Mouse (Mus musculus) naive thymus-derived CD4-positive, alpha-beta T cell, adult 5 months (primary cell): ENCODE results near the gene Unc93b1. TPM values are rescaled to one million over a fixed set of nuclear protein-coding genes. Genes with fewer than 3 reads are reported as not detected.

Source experiments
- polyA plus RNA-seq: library from polyadenylated mRNA; unstranded; fragments of 100-300 nt; shearing (Covaris generic); gene quantifications from one replicate; pipeline ENCODE4 v1.2.1, GENCODE M21; 2017

The Unc93b1 gene
- polyA plus RNA-seq: 7.5 TPM

GRCm38 (mm10) chr19:3935032-3935895, at the start of gene Unc93b1:
TSS of gene Unc93b1 (plus strand) at chr19:3935186.

GRCm38 (mm10) chr19:3906795-3907786, 27.9 kb upstream of the Unc93b1 start, which contains the start of gene Tcirg1:
TSS of gene Tcirg1 (minus strand) at chr19:3907133.

DNA sequence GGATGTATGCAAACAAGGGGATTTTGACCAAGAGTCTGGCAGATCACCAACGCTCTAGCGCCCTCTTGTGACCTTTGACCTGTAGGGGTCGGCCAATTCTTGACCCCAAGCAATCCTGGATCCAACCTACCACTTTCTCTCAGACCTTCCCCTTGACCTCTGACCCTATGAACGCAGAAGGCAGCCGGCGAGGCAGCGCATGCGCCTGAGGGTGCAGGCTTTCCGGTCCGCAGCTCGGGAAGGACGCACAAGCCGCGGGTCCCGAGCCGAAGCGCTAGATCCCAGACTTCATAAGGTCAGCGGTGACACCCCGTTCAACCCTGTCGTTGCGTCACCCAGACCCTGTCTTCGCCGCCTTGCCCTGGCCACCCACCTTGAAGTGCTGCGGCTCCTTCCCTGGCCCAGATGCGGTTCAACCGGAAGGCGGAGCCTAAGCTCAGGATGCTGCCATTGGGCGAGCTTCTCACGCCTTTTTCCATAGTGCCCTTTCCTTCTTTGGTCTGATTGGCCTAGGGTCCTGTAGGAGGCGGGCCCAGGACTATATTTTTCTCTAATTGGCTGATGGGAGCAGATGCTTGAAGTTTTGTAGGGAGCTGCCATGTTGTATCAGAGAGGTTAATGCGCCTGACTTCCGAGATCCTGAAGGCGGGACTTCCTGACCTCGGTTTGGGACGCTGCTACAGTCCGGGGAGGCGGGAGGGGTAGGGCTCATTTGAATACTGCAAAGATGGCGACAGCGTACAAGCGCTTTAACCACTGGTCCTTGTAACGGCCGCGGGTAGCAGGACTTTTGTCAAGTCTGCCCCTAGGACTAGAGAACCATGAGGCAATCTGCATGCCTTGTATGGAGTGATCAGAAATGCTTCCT, 22.4 kb upstream of the Unc93b1 start, which contains the start of gene Ndufs8:
TSS of gene Ndufs8 (minus strand) at position 438 of the 868 bp plus-strand sequence.

DNA sequence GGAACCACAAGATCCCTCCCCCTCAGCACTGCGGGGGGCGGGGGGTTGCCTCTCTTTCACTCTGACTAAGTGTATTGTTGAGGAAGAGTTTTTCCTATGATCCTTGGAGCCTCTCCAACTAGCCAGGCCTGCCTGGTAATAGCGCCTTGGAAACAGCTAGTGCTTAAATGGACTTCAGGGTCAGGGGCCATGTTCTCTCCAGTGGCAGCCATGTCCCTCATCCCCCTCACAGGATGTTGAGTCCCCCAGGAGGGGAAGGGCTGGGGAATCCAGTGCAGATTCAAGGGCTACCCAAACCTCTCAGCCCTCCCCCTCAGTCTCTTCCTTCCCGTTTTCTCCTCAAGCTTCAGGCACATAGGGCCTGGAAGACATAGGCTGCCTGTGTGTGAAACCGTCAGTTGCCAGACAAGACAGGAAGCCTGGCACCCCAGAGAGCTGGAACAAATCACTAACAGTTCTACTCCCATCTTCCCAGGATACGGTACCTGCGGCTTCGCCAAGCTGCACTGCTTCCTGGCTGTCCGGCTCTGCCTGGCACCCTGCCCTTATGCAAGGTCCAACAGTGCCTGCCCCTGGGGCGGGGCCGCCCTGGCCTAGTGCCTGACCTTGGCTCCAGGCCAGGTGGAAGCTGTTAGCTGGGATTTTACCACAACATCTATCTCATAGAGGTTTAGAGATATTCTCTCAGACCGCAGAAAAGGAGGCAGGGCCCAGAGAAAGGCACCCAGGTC, 5.6 kb upstream of the Unc93b1 start, which contains the start of gene Aldh3b1:
TSS of gene Aldh3b1 (minus strand) at position 598 of the 731 bp plus-strand sequence.

GRCm38 (mm10) chr19:3958470-3958869, 23.5 kb downstream of the Unc93b1 start, which contains the start of gene Aldh3b3:
TSS of gene Aldh3b3 (plus strand) at chr19:3958645.

GRCm38 (mm10) chr19:3972229-3972628, 37.2 kb downstream of the Unc93b1 start, which contains the start of gene Aldh3b2:
TSS of gene Aldh3b2 (plus strand) at chr19:3972328.

GRCm38 (mm10) chr19:3986334-3986733, 51.3 kb downstream of the Unc93b1 start, which contains the start of gene Acy3:
TSS of gene Acy3 (plus strand) at chr19:3986570.

DNA sequence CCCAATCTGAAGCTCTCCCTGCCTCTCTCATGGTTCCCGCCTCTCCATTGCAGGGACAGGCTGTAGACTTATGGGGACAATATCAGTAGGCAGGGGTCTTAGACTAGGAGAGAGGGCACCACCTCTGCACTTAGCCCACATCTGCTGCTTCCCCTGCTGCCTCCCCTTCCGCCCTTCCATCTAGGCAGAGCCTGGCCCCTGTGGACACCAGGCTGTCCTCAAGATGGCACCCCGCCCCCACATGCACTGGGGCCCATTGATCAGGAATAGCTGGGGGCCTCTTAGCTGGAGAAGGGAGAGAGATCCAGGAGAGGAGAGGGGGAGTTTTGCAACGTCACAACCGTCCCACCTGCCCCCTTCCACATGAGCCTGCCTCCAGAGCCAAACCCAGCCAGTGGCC, 57.4 kb downstream of the Unc93b1 start, which contains the start of gene Tbx10:
TSS of gene Tbx10 (plus strand) at position 337 of the 400 bp plus-strand sequence.

Other genes starting within 250 kb of the Unc93b1 start
- gene Lrp5, start 248.6 kb upstream of the Unc93b1 start, polyA plus RNA-seq: 0.92 TPM
- gene 1810055G02Rik, start 226.9 kb upstream of the Unc93b1 start, polyA plus RNA-seq: 17.9 TPM
- gene Kmt5b, start 167.8 kb upstream of the Unc93b1 start, polyA plus RNA-seq: 113 TPM
- 56.2 TPM for gene Chka, start 83.4 kb upstream of the Unc93b1 start, polyA plus RNA-seq
- gene Tcirg1, start 28.1 kb upstream of the Unc93b1 start, polyA plus RNA-seq: 54.4 TPM
- gene Ndufs8, start 22.4 kb upstream of the Unc93b1 start, polyA plus RNA-seq: 91.3 TPM
- not detected for gene Aldh3b1, start 5.4 kb upstream of the Unc93b1 start, polyA plus RNA-seq
- not detected for gene Aldh3b3, start 23.5 kb downstream of the Unc93b1 start, polyA plus RNA-seq
- not detected for gene Aldh3b2, start 37.1 kb downstream of the Unc93b1 start, polyA plus RNA-seq
- not detected for gene Acy3, start 51.4 kb downstream of the Unc93b1 start, polyA plus RNA-seq
- not detected for gene Tbx10, start 57.6 kb downstream of the Unc93b1 start, polyA plus RNA-seq
- 14.6 TPM for gene Nudt8, start 65.4 kb downstream of the Unc93b1 start, polyA plus RNA-seq
- 2.4 TPM for gene Gm49405, start 65.4 kb downstream of the Unc93b1 start, polyA plus RNA-seq
- gene Doc2g, start 68.1 kb downstream of the Unc93b1 start, polyA plus RNA-seq: 3.3 TPM
- gene Ndufv1, start 77.6 kb downstream of the Unc93b1 start, polyA plus RNA-seq: 141 TPM
- gene Gstp1, start 102.8 kb downstream of the Unc93b1 start, polyA plus RNA-seq: 324 TPM
- gene Gstp2, start 110.8 kb downstream of the Unc93b1 start, polyA plus RNA-seq: 0.68 TPM
- 51.2 TPM for gene Gstp3, start 124.4 kb downstream of the Unc93b1 start, polyA plus RNA-seq
- not detected for gene Cabp2, start 146.4 kb downstream of the Unc93b1 start, polyA plus RNA-seq
- gene Cdk2ap2, start 162.0 kb downstream of the Unc93b1 start, polyA plus RNA-seq: 471 TPM
- gene Pitpnm1, start 164.8 kb downstream of the Unc93b1 start, polyA plus RNA-seq: 270 TPM
- gene Aip, start 190.7 kb downstream of the Unc93b1 start, polyA plus RNA-seq: 197 TPM
- 0.11 TPM for gene Gpr152, start 204.6 kb downstream of the Unc93b1 start, polyA plus RNA-seq
- not detected for gene Cabp4, start 208.8 kb downstream of the Unc93b1 start, polyA plus RNA-seq
- 183 TPM for gene Coro1b, start 213.4 kb downstream of the Unc93b1 start, polyA plus RNA-seq
- 239 TPM for gene Ptprcap, start 218.4 kb downstream of the Unc93b1 start, polyA plus RNA-seq
- 50.3 TPM for gene Rps6kb2, start 228.2 kb downstream of the Unc93b1 start, polyA plus RNA-seq
- 45.8 TPM for gene Carns1, start 240.3 kb downstream of the Unc93b1 start, polyA plus RNA-seq